Mouse (Mus musculus) cerebellum, adult 2 months (tissue): Measurements from ENCODE around the gene Fam186b.

ENCODE experiments used
- CTCF ChIP-seq: fragments of 200-500 bp; IDR thresholded peaks from 2 replicates; pipeline ENCODE4 v1.5.1; 2011; ENCODE audit warnings: low read depth, mild to moderate bottlenecking, control low read depth, low read length, moderate library complexity, borderline replicate concordance; ENCODE audit not compliant: insufficient read depth
- POLR2A ChIP-seq: fragments of 200-500 bp; IDR thresholded peaks from 2 replicates; pipeline ENCODE4 v1.6.1; 2011; ENCODE audit warnings: low read length, control low read depth, borderline replicate concordance; ENCODE audit not compliant: insufficient read depth

- 0 out of 2 replicates have a peak, but pooled peaks have one; percentile 14 for TF ChIP-seq CTCF
- no peak for TF ChIP-seq POLR2A
Measured at GRCm38 (mm10) chr15:99318861-99319410, 23.2 kb upstream of the Fam186b start.
